Mouse (Mus musculus) kidney, postnatal 10 days (tissue): Measurements from ENCODE around the gene Dcaf12.

Source experiments
- DNase-seq: peaks from one replicate; pipeline ENCODE4 v3.0.0; 2021; ENCODE audit warnings: mixed read lengths

The Dcaf12 gene

GRCm38 (mm10) chr4:41307406-41307805 is 7.3 kb downstream of the Dcaf12 start:
- no peak for DNase-seq

- no peak for DNase-seq
These were observed 10.4 kb downstream of the Dcaf12 start for GRCm38 (mm10) chr4:41304302-41304701.

GRCm38 (mm10) chr4:41303671-41304070 is 11.0 kb downstream of the Dcaf12 start:
- no peak for DNase-seq

GRCm38 (mm10) chr4:41298976-41299375 is 15.7 kb downstream of the Dcaf12 start:
- no peak for DNase-seq

GRCm38 (mm10) chr4:41295960-41296359 is 18.7 kb downstream of the Dcaf12 start:
- no peak for DNase-seq

GRCm38 (mm10) chr4:41295507-41295906 is 19.2 kb downstream of the Dcaf12 start:
- DNase-seq: no peak

GRCm38 (mm10) chr4:41293907-41294306 is 20.8 kb downstream of the Dcaf12 start:
- DNase-seq: no peak

- DNase-seq: peak; percentile 27
These were observed 24.9 kb downstream of the Dcaf12 start for GRCm38 (mm10) chr4:41289802-41290201.

GRCm38 (mm10) chr4:41286420-41286819 is 28.3 kb downstream of the Dcaf12 start:
- peak; percentile 31 for DNase-seq

GRCm38 (mm10) chr4:41284087-41284486 is 30.6 kb downstream of the Dcaf12 start:
- no peak for DNase-seq

- no peak for DNase-seq
These were observed 38.8 kb downstream of the Dcaf12 start for GRCm38 (mm10) chr4:41275927-41276326.

- DNase-seq: peak; percentile 98
These were observed 39.5 kb downstream of the Dcaf12 start, which contains the start of gene Ubap2 for GRCm38 (mm10) chr4:41274980-41275850. Gene Ubap2, minus strand, starts transcription at chr4:41275144.

GRCm38 (mm10) chr4:41274377-41274979 is 40.2 kb downstream of the Dcaf12 start:
- DNase-seq: no peak

GRCm38 (mm10) chr4:41268133-41268532 is 46.6 kb downstream of the Dcaf12 start:
- peak; percentile 22 for DNase-seq

GRCm38 (mm10) chr4:41266350-41266749 is 48.3 kb downstream of the Dcaf12 start:
- DNase-seq: no peak

- DNase-seq: no peak
These were observed 54.0 kb downstream of the Dcaf12 start for GRCm38 (mm10) chr4:41260691-41261090.

- no peak for DNase-seq
These were observed 55.7 kb downstream of the Dcaf12 start for GRCm38 (mm10) chr4:41259019-41259418.

- DNase-seq: peak; percentile 38
These were observed 56.9 kb downstream of the Dcaf12 start for GRCm38 (mm10) chr4:41257752-41258151.

- DNase-seq: no peak
These were observed 59.0 kb downstream of the Dcaf12 start for GRCm38 (mm10) chr4:41255564-41256210.

- DNase-seq: no peak
These were observed 60.9 kb downstream of the Dcaf12 start for GRCm38 (mm10) chr4:41253756-41254155.

GRCm38 (mm10) chr4:41245408-41245807 is 69.3 kb downstream of the Dcaf12 start:
- DNase-seq: no peak
